Mouse (Mus musculus): ENCODE data around the gene Plscr5.

Plscr5 gene

GRCm38 (mm10) chr9:92226795-92227194 lies 34.1 kb downstream of the Plscr5 start:
- no peak for DNase-seq (ENCODE audit: low spot score)

- DNase-seq (ENCODE audit: low spot score): no peak
Observed at GRCm38 (mm10) chr9:92228867-92229832, 36.4 kb downstream of the Plscr5 start.

GRCm38 (mm10) chr9:92229833-92230205 lies 37.1 kb downstream of the Plscr5 start:
- DNase-seq (ENCODE audit: low spot score): no peak

- no peak for DNase-seq (ENCODE audit: low spot score)
Observed at GRCm38 (mm10) chr9:92234901-92235458, 42.2 kb downstream of the Plscr5 start.

GRCm38 (mm10) chr9:92248773-92249446 lies 56.2 kb downstream of the Plscr5 start:
- DNase-seq (ENCODE audit: low spot score): no peak

- DNase-seq (ENCODE audit: low spot score): no peak
Observed at GRCm38 (mm10) chr9:92249447-92249852, 56.7 kb downstream of the Plscr5 start, which contains the start of gene Plscr1. Plscr1 (plus strand) TSS chr9:92249750.

- peak; percentile 88 for DNase-seq (ENCODE audit: low spot score)
Observed at GRCm38 (mm10) chr9:92249987-92250772, 57.4 kb downstream of the Plscr5 start.

- DNase-seq (ENCODE audit: low spot score): no peak
Observed at GRCm38 (mm10) chr9:92252718-92253117, 60.0 kb downstream of the Plscr5 start.

GRCm38 (mm10) chr9:92253585-92254321 lies 61.0 kb downstream of the Plscr5 start:
- DNase-seq (ENCODE audit: low spot score): no peak
